Mouse (Mus musculus): Measurements from ENCODE around the gene Cts6. TPM values are rescaled to one million over a fixed set of nuclear protein-coding genes. Genes with fewer than 3 reads are reported as not detected.
"Not testable (repeated sequence)": the region's sequence is repeated elsewhere in the genome, so short reads cannot be mapped to it uniquely, and the experiment has no call there.

Gene Cts6
- total RNA-seq (2021), result not detected
- long read RNA-seq, result 0 reads

DNA sequence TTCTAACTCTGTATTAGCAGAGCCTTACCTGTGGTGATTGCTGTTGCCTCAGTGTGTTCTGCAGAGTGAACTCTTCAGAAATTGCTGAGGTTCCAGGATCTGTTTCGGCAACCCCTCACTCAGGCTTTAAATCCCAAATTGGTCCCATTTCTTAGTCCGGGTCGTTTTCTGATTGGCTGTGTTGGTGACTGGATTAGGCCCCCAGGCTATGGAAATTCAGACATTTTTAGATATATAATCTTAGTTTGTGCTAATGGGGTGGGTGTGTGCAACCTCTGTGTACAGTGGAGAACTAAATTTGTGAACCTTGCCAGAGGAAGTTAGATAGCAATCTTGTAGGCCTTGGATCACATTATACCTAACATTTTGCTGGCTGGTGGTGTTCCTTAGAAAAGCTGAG, at the start of gene Cts6:
TSS of gene Cts6 (minus strand) at position 101 of the 400 bp plus-strand sequence.
- DNase-seq (ENCODE audit: low spot score in 2 of 2), result no peak

- DNase-seq (ENCODE audit: low spot score in 2 of 2), result peak; percentile 9 to 37
Observed at GRCm38 (mm10) chr13:61241076-61241947, 38.1 kb upstream of the Cts6 start.

DNA sequence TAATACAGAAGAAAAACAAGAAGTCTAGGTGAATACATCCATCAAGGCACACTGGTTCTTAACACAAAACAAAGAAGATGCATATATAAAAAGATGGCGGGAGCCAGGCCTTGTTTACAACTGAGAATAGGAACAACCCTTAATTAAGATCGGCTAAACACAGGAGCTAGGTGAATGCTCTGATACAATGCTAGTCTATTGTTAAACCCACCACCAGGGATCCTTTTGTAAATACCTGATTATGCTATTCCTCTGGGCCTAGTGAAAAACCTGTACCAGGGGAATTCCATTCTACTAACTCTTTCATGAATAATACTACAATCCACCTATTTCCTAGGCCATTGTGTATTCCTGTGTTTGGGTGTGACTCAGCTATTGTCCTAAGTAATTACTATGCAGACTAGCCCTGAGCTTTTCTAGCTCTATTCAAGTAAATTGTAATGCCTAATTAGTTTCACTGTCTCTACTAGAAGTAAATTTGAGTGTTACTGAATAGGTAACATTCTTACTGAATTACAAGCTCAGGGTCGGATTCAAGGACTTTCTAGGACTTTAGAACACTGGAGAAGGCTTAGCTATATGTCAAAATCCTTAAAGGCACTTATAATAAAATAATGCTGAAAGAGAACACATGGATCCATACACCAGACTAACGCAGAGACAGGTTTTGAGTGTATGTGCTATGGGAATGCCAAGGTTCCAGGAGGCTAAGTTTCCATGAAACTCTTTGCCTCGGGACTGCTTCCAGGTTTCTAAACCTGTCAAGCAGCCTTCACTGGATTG, 17.9 kb downstream of the Cts6 start:
- not testable (repeated sequence) for DNase-seq (ENCODE audit: low spot score in 2 of 2)

- no peak for DNase-seq (ENCODE audit: low spot score in 2 of 2)
Observed at GRCm38 (mm10) chr13:61164622-61165021, 38.6 kb downstream of the Cts6 start.

DNA sequence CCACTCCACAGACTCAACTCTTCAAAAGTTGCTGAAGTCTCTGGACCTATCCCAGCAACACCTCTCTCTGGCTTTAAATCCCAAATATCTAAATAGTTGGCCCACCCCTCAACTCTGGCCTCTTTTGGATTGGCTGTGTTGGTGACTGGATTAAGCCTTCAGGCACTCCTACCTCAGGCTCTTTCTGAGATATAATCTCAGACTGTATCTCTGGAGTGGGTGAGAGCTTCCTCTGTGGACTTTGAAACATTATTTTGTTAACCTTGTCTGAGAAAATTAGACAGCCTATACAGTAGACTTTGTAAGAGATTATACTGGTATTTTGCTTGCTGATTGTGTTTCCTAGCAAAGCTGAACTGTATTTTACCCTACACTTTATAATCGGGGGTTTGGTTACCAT, 39.1 kb downstream of the Cts6 start, which contains the start of gene Ctsr:
TSS of gene Ctsr (minus strand) at position 101 of the 400 bp plus-strand sequence.
- no peak for DNase-seq (ENCODE audit: low spot score in 2 of 2)

Other genes starting within 250 kb of the Cts6 start
- gene Ctsj, start 197.5 kb downstream of the Cts6 start, total RNA-seq (2021), result not detected
- not detected for gene Ctsq, start 162.8 kb downstream of the Cts6 start, total RNA-seq (2021)
- not detected for gene Ctsr, start 39.2 kb downstream of the Cts6 start, total RNA-seq (2021)
- not detected for gene Cts8, start 51.9 kb upstream of the Cts6 start, total RNA-seq (2021)
- not detected for gene Gm49398, start 85.4 kb upstream of the Cts6 start, total RNA-seq (2021)
- gene Cts7, start 154.8 kb upstream of the Cts6 start, total RNA-seq (2021), result not detected